Mouse (Mus musculus): Measurements from ENCODE around the gene Iqsec3.

Gene Iqsec3

GRCm38 (mm10) chr6:121473093-121473821 is at the start of gene Iqsec3:
Iqsec3 (minus strand) TSS chr6:121473678.
- DNase-seq, result peak; percentile 95

GRCm38 (mm10) chr6:121522106-121522705 is 48.7 kb upstream of the Iqsec3 start:
- DNase-seq, result no peak

GRCm38 (mm10) chr6:121521030-121521429 is 47.6 kb upstream of the Iqsec3 start:
- no peak for DNase-seq

- no peak for DNase-seq
Observed at GRCm38 (mm10) chr6:121519896-121520295, 46.4 kb upstream of the Iqsec3 start.

GRCm38 (mm10) chr6:121519266-121519810 is 45.9 kb upstream of the Iqsec3 start:
- DNase-seq, result no peak

GRCm38 (mm10) chr6:121517726-121518125 is 44.2 kb upstream of the Iqsec3 start:
- DNase-seq, result no peak

GRCm38 (mm10) chr6:121510381-121510780 is 36.9 kb upstream of the Iqsec3 start:
- no peak for DNase-seq

GRCm38 (mm10) chr6:121509871-121510270 is 36.4 kb upstream of the Iqsec3 start:
- DNase-seq, result no peak

- DNase-seq, result no peak
Observed at GRCm38 (mm10) chr6:121508266-121508665, 34.8 kb upstream of the Iqsec3 start.

GRCm38 (mm10) chr6:121501044-121501638 is 27.7 kb upstream of the Iqsec3 start:
- DNase-seq, result no peak

- DNase-seq, result no peak
Observed at GRCm38 (mm10) chr6:121499856-121500255, 26.4 kb upstream of the Iqsec3 start.

GRCm38 (mm10) chr6:121498819-121499535 is 25.5 kb upstream of the Iqsec3 start:
- no peak for DNase-seq

- DNase-seq, result no peak
Observed at GRCm38 (mm10) chr6:121495606-121496005, 22.1 kb upstream of the Iqsec3 start.

GRCm38 (mm10) chr6:121495026-121495425 is 21.5 kb upstream of the Iqsec3 start:
- no peak for DNase-seq

- no peak for DNase-seq
Observed at GRCm38 (mm10) chr6:121494319-121494718, 20.8 kb upstream of the Iqsec3 start.

GRCm38 (mm10) chr6:121491339-121491738 is 17.9 kb upstream of the Iqsec3 start:
- no peak for DNase-seq

- DNase-seq, result no peak
Observed at GRCm38 (mm10) chr6:121472273-121472672, 1.2 kb downstream of the Iqsec3 start.

- DNase-seq, result peak; percentile 48
Observed at GRCm38 (mm10) chr6:121468235-121468634, 5.2 kb downstream of the Iqsec3 start.

GRCm38 (mm10) chr6:121462628-121463340 is 10.7 kb downstream of the Iqsec3 start:
- no peak for DNase-seq

GRCm38 (mm10) chr6:121457381-121457780 is 16.1 kb downstream of the Iqsec3 start:
- no peak for DNase-seq

GRCm38 (mm10) chr6:121456651-121457050 is 16.8 kb downstream of the Iqsec3 start:
- no peak for DNase-seq
